Mouse (Mus musculus): ENCODE measurements around the gene Scn4a. TPM values are rescaled to one million over a fixed set of nuclear protein-coding genes. Genes with fewer than 3 reads are reported as not detected.
"Not testable (repeated sequence)": the region's sequence is repeated elsewhere in the genome, so short reads cannot be mapped to it uniquely, and the experiment has no call there.

Scn4a gene
- polyA plus RNA-seq, 2 experiments from 2014 or later: 0.09 TPM; not detected in 1

GRCm38 (mm10) chr11:106355382-106356128, 2.5 kb upstream of the Scn4a start:
- ATAC-seq: no peak

DNA sequence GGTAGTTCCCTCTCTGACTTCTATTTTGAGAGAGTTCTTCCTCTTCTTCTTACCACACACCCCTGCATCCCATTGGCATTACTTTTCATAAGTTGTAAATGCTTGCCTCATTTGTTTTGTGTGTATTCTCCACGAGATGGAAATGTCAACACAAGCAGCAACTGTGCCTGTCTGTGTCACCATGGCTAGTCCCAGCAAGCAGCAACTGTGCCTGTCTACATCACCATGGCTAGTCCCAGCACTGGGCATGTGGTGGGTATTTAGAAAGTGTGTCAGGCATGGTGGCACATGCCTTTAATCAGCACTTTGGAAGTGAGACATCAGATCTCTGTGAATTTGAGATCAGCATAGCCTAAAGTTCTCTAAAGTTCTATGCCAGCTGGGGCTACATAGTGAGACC, 1.1 kb upstream of the Scn4a start:
- no peak for ATAC-seq

GRCm38 (mm10) chr11:106351941-106352340, 1.1 kb downstream of the Scn4a start:
- peak; percentile 94 for ATAC-seq

GRCm38 (mm10) chr11:106351253-106351652, 1.8 kb downstream of the Scn4a start:
- no peak for ATAC-seq

DNA sequence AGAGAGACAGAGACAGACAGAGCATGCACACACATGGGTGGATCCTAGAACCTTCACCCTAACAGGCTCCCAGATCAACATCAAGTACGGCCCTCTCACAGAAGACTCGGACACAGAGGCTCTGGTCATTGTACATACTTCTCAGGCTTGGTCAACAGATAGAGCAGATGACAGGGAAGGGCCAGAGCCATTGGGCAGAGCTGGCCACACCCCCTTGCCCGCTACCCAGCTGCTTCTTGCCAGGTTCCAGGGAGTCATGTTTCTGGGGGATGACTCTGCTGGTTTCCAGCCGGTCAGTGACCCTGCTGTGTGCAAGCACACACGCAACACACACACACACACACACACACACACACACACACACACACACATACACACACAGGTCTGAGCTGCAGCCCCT, 2.2 kb downstream of the Scn4a start:
- no peak for ATAC-seq

DNA sequence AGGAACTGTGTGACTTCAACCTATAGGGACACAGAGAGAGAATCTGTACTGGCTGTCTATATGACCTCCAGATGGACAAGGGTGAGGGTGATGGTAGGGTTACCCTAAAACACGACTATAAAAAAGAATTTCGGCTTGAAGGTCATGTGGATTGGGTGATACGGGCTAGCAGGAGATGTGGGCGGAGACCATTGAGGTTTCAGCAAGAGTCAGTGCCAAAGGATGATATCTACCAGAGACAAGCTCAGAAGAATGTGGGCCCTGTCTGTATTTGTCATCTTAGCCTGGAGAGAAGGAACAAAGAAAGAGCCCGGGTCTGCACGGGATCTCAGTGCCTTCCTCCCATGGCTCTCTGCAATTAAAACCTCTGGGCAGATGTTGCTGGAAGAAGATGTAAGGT, 3.3 kb downstream of the Scn4a start:
- no peak for ATAC-seq

GRCm38 (mm10) chr11:106344910-106345309, 8.2 kb downstream of the Scn4a start:
- no peak for ATAC-seq

GRCm38 (mm10) chr11:106340990-106341520, 12.0 kb downstream of the Scn4a start:
- ATAC-seq: no peak

DNA sequence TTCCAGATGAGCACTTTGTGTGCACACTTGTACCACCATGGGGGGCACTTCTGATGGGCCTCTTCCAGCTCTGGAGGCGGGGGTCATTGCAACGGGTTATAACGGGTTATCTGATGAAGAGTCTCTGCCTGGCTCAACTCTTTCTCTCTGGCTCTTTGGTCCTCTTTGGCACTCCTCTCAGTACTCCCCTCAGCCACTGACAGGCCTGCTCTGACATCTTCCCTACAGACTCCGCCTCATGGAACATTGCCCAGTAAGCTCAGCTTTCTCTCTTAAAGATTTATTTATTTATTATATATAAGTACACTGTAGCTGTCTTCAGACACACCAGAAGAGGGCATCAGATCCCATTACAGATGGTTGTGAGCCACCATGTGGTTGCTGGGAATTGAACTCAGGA, 13.8 kb downstream of the Scn4a start:
- ATAC-seq: not testable (repeated sequence)

DNA sequence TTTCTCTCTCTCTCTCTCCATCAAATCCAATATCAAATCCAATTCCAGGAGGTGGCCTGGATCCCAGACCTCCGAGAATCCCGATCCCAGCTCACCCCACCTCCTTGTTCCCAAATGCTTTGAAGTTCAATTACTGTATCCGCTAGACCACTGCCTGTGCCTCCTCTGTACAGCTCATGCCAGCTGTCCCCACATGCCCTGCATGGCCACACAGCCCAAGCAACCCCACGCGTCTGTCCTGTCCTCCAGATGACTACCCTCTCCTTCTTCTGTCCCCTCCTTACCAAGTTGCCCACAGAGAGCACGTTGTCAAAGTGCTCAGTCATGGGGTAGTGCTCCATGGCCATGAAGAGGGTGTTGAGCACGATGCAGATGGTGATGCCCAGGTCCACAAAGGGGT, 14.2 kb downstream of the Scn4a start:
- ATAC-seq: no peak

DNA sequence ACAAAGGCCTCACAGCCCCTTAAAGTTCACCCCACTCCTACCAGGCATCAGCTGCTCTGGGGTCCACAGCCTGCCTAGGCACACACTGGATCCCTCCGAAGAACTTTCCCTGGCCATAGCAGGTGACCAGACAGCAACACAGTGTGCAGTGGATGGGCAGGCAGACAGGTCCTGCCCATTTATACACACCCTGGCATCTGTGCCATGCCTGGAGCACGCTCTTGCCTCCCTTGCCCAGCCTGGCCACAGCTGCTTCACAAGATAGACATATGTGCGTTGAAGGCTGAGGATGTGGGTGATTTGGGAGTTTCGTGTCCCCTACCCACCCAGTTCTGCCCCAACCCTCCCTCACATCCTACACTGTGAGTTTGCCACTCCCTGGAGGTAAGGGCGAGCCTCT, 15.1 kb downstream of the Scn4a start:
- no peak for ATAC-seq

- no peak for ATAC-seq
Measured at GRCm38 (mm10) chr11:106334066-106334465, 19.0 kb downstream of the Scn4a start.

- no peak for ATAC-seq
Measured at GRCm38 (mm10) chr11:106332458-106332857, 20.6 kb downstream of the Scn4a start.

DNA sequence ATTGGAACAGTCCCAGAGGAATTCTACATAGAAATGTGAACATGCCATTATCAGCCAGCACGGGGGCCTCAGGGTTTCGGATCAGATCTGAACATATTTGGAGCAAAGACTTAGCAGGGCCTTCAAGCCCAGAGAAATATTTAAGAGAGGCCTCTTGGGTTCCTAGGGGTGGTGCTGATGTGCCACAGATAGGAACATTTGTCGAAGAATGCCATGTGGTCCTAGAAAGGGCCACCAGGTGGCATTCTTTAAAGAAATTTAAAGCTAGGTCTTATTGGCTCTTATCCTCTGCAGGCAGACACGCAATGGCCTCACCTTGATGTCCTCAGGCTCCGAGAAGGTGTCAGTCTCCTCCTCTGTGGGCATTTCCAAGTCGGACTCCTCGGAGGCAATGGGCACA, 23.4 kb downstream of the Scn4a start:
- ATAC-seq: peak; percentile 84

- no peak for ATAC-seq
Measured at GRCm38 (mm10) chr11:106329128-106329527, 24.0 kb downstream of the Scn4a start.

- no peak for ATAC-seq
Measured at GRCm38 (mm10) chr11:106328521-106328920, 24.6 kb downstream of the Scn4a start.

- ATAC-seq: no peak
Measured at GRCm38 (mm10) chr11:106326475-106326874, 26.6 kb downstream of the Scn4a start.

GRCm38 (mm10) chr11:106325566-106326206, 27.4 kb downstream of the Scn4a start:
- no peak for ATAC-seq

DNA sequence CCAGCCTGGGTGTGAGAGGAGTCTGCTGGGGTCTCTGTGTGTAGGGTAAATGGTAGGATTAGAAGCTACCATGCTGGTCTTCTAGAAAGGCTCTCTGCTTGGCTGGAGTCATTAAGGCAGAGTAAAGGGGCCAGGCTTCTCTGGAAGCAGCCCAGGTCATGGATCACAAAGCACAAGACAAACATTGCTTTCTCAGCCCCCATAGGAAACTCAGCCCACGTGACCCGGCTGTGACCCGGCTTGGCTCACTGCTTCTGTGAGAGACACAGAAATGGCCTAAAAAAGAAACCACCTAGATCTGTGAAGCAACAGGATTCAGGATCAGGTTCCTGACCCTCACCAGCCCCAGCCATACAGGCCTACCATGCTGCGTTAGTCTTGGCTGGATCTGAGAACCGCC, 28.2 kb downstream of the Scn4a start:
- no peak for ATAC-seq

DNA sequence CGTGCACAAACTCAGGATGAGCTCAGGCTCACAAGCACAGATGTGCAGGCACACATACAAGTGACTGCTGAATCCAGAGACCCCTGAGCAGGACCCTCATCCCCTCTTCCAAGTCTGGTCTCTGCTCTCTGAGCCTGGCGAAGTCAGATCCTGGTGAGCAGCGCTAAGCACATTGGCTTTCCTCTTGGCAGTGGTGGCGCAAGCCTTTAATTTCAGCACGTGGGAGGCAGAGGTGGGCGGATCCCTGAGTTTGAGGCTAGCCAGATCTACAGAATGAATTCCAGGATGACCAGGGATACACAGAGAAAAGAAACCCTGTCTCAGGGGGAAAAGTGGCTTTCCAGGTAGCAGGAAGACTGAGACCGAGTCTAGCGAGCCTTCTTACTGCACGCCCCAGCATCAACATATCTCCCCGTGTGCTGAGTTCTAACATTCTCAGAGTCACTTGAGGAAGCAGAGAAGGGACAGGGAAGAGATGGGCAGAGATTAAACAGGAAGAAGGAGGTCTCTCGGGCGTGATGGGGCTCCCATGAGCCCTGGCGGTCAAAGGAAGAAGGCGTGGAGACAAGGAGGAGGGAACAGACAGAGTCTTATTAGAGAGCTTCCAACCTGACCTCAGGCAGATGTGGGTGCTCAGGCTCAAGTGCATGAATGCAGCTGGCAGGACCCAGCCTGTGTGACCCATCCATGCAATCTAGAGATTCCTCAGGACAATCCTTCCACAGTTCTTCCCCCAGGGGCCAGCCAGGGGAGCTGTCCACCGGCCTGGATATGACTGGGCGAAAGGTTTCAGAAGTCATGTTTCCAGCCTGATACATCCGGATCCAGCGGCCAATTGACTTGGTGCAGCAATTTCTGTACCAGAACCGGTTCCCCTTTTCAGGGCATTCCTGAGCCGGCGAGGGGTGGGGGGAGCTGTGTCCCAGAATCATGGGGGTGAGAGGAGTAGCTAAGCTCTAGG, 34.4 kb downstream of the Scn4a start:
- no peak for ATAC-seq

DNA sequence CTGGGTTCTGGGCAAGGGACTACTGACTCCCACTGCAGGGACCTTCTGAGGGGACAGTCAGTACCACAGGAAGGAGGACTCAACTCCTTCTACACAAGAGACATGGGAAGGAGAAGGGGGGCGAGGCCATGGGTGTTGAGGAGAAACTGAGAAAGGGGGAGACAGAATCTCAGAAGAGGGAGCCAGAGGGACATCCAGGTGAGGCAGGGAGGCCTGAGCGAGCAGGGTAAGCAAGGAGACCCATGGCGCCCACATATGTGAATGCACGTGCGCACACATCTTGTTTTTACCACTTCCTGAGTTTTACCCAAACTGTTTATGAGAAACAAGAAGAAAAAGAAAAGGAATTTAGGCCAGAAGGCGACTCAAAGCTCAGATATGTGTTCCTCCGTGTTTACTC, 35.3 kb downstream of the Scn4a start:
- peak; percentile 28 for ATAC-seq

DNA sequence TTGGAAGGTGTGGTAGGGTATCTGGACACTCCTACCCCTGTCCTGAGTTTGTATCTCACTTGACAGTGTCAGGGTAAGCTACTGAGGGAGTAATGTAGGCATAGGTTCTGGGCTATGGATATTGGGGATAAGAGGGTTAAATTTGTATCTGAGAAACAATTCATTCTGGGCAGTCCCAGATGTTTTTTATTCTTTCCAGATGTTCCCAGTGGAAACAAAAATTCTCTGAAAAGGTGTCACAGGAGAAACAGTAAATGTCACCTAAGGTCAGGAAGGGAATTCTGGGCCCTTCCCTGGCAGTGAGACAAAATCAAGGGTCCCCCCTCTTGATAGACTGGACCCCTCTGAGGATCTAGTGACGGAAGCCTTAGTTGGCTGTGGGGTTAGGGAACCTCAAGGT, 36.7 kb downstream of the Scn4a start:
- ATAC-seq: no peak

GRCm38 (mm10) chr11:106314333-106314812, 38.7 kb downstream of the Scn4a start, which contains the start of gene Cd79b:
TSS of gene Cd79b (minus strand) at chr11:106314762.
- ATAC-seq: no peak

Measured in activated CD4-positive, CD25-positive, alpha-beta regulatory T cell, adult 4 months (primary cell).